Mouse (Mus musculus) embryonic facial prominence, embryonic 14.5 days (tissue): Measurements from ENCODE around the gene Xylt2. TPM values are rescaled to one million over a fixed set of nuclear protein-coding genes. Genes with fewer than 3 reads are reported as not detected.
"Not testable (repeated sequence)": the region's sequence is repeated elsewhere in the genome, so short reads cannot be mapped to it uniquely, and the experiment has no call there.

Experiments used
- ATAC-seq: fragments of 200-750 bp; cut with Nextera tagmentation; 2 replicates; pipeline ENCODE4 v1.8.0; 2017; ENCODE audit warnings: low read depth, moderate number of reproducible peaks, moderate TSS enrichment
- DNase-seq: peaks from one replicate; pipeline ENCODE4 v3.0.0-alpha.2; 2015; ENCODE audit warnings: low spot score
- H3K27ac ChIP-seq: fragments of 300-500 bp; sonication (generic); replicated peaks from 2 replicates; pipeline ENCODE4 v1.5.1; 2014; ENCODE audit warnings: low read depth, mild to moderate bottlenecking, low read length, moderate library complexity
- H3K27me3 ChIP-seq: fragments of 300-500 bp; sonication (generic); replicated peaks from 2 replicates; pipeline ENCODE4 v1.6.1; 2014; ENCODE audit warnings: low read length; ENCODE audit not compliant: control insufficient read depth, insufficient read depth
- H3K36me3 ChIP-seq: fragments of 300-500 bp; sonication (generic); 2 replicates; pipeline ENCODE4 v1.6.1; 2014; ENCODE audit warnings: low read length, mixed read lengths; ENCODE audit not compliant: control insufficient read depth, insufficient read depth
- H3K4me1 ChIP-seq: fragments of 300-500 bp; sonication (generic); 2 replicates; pipeline ENCODE4 v1.6.1; 2014; ENCODE audit warnings: antibody characterized with exemption, low read length; ENCODE audit not compliant: control insufficient read depth, insufficient read depth
- H3K4me2 ChIP-seq: fragments of 300-500 bp; sonication (generic); 2 replicates; pipeline ENCODE4 v1.6.1; 2014; ENCODE audit warnings: low read depth, mild to moderate bottlenecking, low read length, moderate library complexity, mixed read lengths
- H3K4me3 ChIP-seq: fragments of 300-500 bp; sonication (generic); 2 replicates; pipeline ENCODE4 v1.5.1; 2014; ENCODE audit warnings: low read depth, mild to moderate bottlenecking, low read length
- H3K9ac ChIP-seq: fragments of 300-500 bp; sonication (generic); 2 replicates; pipeline ENCODE4 v1.6.1; 2014; ENCODE audit warnings: low read depth, mild to moderate bottlenecking, low read length, moderate library complexity, mixed read lengths
- H3K9me3 ChIP-seq: fragments of 300-500 bp; sonication (generic); 2 replicates; pipeline ENCODE4 v1.6.1; 2016; ENCODE audit warnings: low read length; ENCODE audit not compliant: control insufficient read depth
- WGBS: fragments of 180-500 bp; shearing (Covaris S2); extraction: QIAGEN DNeasy Blood & Tissue Kit; methylation state at CpG from one replicate; pipeline ENCODE4 v1.1.7; 2014; 5-methylcytosine and 5-hydroxymethylcytosine counted together
- polyA plus RNA-seq: library from polyadenylated mRNA; unstranded; fragments of >200 nt; fragmentation: Nextera tagmentation; extraction: Ambion mirVana; gene quantifications from 2 replicates; pipeline ENCODE4 v1.2.1, GENCODE M21; 2014

Gene Xylt2
- polyA plus RNA-seq, 1 experiment from 2014 or later = 22.5 TPM

GRCm38 (mm10) chr11:94661344-94661743 lies 16.0 kb downstream of the Xylt2 start:
- H3K27ac ChIP-seq = no peak overlapping the region
- whole genome bisulfite sequencing = 63% methylated on average over 1 of the region's 1 CpGs
- H3K4me3 ChIP-seq = no peak overlapping the region
- H3K9ac ChIP-seq = no peak overlapping the region
- H3K36me3 ChIP-seq = peaks cover 94% of the 10 kb centered on the region
- no peaks in the 10 kb centered on the region for H3K27me3 ChIP-seq
- no peak overlapping the region for H3K4me2 ChIP-seq
- ATAC-seq = no peak
- no peak for DNase-seq
- no peaks in the 10 kb centered on the region for H3K9me3 ChIP-seq
- H3K4me1 ChIP-seq = no peaks in the 10 kb centered on the region

- Histone ChIP-seq H3K36me3 (peaks cover 34% of the 10 kb centered on the region), H3K4me3 (peak within 1 kb of the TSS; percentile 62), H3K9me3 (no peaks in the 10 kb centered on the region), H3K27me3 (no peaks in the 10 kb centered on the region), H3K27ac (peak within 1 kb of the TSS; percentile 91), H3K4me2 (peak within 1 kb of the TSS; percentile 85), H3K4me1 (peaks cover 14% of the 10 kb centered on the region), H3K9ac (peak within 1 kb of the TSS; percentile 76)
- DNase-seq (peak; percentile 93), ATAC-seq (peak; percentile 89)
- under 1% methylated on average over 32 of the region's 32 CpGs for WGBS
Observed at GRCm38 (mm10) chr11:94653663-94654436, 23.5 kb downstream of the Xylt2 start, which contains the start of the genes Mrpl27 and Eme1. Gene Mrpl27 (plus strand): TSS chr11:94653767. Gene Eme1 (minus strand): TSS chr11:94653964.

- Histone ChIP-seq H3K27ac (no peak overlapping the region), H3K36me3 (peaks cover 25% of the 10 kb centered on the region), H3K4me3 (peak overlapping the region; percentile 62), H3K4me1 (peaks cover 14% of the 10 kb centered on the region), H3K27me3 (no peaks in the 10 kb centered on the region), H3K4me2 (peak overlapping the region; percentile 85), H3K9me3 (no peaks in the 10 kb centered on the region), H3K9ac (no peak overlapping the region; the same call in 1 of the 2 replicates)
- DNase-seq (no peak), ATAC-seq (no peak)
- WGBS = 51% methylated on average over 8 of the region's 8 CpGs
Observed at GRCm38 (mm10) chr11:94652973-94653372, 24.3 kb downstream of the Xylt2 start.

- H3K4me3 ChIP-seq, H3K27me3 ChIP-seq, H3K27ac ChIP-seq, H3K4me2 ChIP-seq, H3K9me3 ChIP-seq, ATAC-seq, DNase-seq, H3K9ac ChIP-seq: not testable (repeated sequence)
- H3K36me3 ChIP-seq = peaks cover 27% of the 10 kb centered on the region
- WGBS = 92% methylated on average over 5 of the region's 7 CpGs
- H3K4me1 ChIP-seq = peaks cover 14% of the 10 kb centered on the region
Observed at GRCm38 (mm10) chr11:94651241-94651640, 26.1 kb downstream of the Xylt2 start.

- no peaks in the 10 kb centered on the region for H3K27me3 ChIP-seq
- no peaks in the 10 kb centered on the region for H3K4me1 ChIP-seq
- H3K36me3 ChIP-seq = peaks cover 70% of the 10 kb centered on the region
- no peaks in the 10 kb centered on the region for H3K9me3 ChIP-seq
- ATAC-seq (no peak), DNase-seq (no peak)
- H3K4me2 ChIP-seq = no peak overlapping the region
- WGBS = 91% methylated on average over 4 of the region's 4 CpGs
- no peak overlapping the region for H3K9ac ChIP-seq
- no peak overlapping the region for H3K27ac ChIP-seq
- H3K4me3 ChIP-seq = no peak overlapping the region
Observed at GRCm38 (mm10) chr11:94646457-94646856, 30.9 kb downstream of the Xylt2 start.

- peaks cover 78% of the 10 kb centered on the region for H3K36me3 ChIP-seq
- ATAC-seq (no peak), DNase-seq (no peak)
- H3K4me3 ChIP-seq = no peak overlapping the region
- H3K9me3 ChIP-seq = no peaks in the 10 kb centered on the region
- no peak overlapping the region for H3K9ac ChIP-seq
- no peaks in the 10 kb centered on the region for H3K27me3 ChIP-seq
- no peaks in the 10 kb centered on the region for H3K4me1 ChIP-seq
- 90% methylated on average over 8 of the region's 8 CpGs for WGBS
- H3K4me2 ChIP-seq = no peak overlapping the region
- no peak overlapping the region for H3K27ac ChIP-seq
Observed at GRCm38 (mm10) chr11:94644461-94645219, 32.7 kb downstream of the Xylt2 start.

GRCm38 (mm10) chr11:94634431-94634830 lies 42.9 kb downstream of the Xylt2 start:
- ATAC-seq (no peak), DNase-seq (no peak)
- Histone ChIP-seq H3K4me3 (no peak overlapping the region), H3K36me3 (peaks cover 75% of the 10 kb centered on the region), H3K4me2 (no peak overlapping the region), H3K27me3 (no peaks in the 10 kb centered on the region), H3K4me1 (peaks cover 8% of the 10 kb centered on the region; the same call in 1 of the 2 replicates), H3K9ac (no peak overlapping the region), H3K27ac (no peak overlapping the region), H3K9me3 (no peaks in the 10 kb centered on the region)
- 89% methylated on average over 5 of the region's 5 CpGs for WGBS

- ATAC-seq = no peak
- peaks cover 8% of the 10 kb centered on the region; the same call in 1 of the 2 replicates for H3K4me1 ChIP-seq
- H3K4me2 ChIP-seq = no peak overlapping the region
- H3K4me3 ChIP-seq = no peak overlapping the region
- 88% methylated on average over 8 of the region's 8 CpGs for WGBS
- peaks cover 61% of the 10 kb centered on the region for H3K36me3 ChIP-seq
- H3K9ac ChIP-seq = no peak overlapping the region
- no peaks in the 10 kb centered on the region for H3K9me3 ChIP-seq
- DNase-seq = no peak
- no peaks in the 10 kb centered on the region for H3K27me3 ChIP-seq
- no peak overlapping the region for H3K27ac ChIP-seq
Observed at GRCm38 (mm10) chr11:94632988-94633387, 44.3 kb downstream of the Xylt2 start.
